Mouse (Mus musculus) heart, postnatal 0 days (tissue): ENCODE measurements at regions not wholly inside any gene's neighbourhood (a gene's known extent, or its start where the extent isn't known, plus 50 kb on each side); places are given as distances from the start of the nearest gene placed in this dataset.

Experiments
- ATAC-seq: fragments of 200-750 bp; cut with Nextera tagmentation; 2 replicates; pipeline ENCODE4 v1.8.0; 2017; ENCODE audit warnings: low read depth, moderate number of reproducible peaks, moderate library complexity; ENCODE audit not compliant: insufficient read depth
- DNase-seq: peaks from one replicate; pipeline ENCODE4 v3.0.0-alpha.2; 2016; ENCODE audit warnings: low spot score
- H3K27ac ChIP-seq: fragments of 300-500 bp; sonication (generic); 2 replicates; pipeline ENCODE4 v1.5.1; 2014; ENCODE audit warnings: low read depth, mild to moderate bottlenecking
- H3K27me3 ChIP-seq: fragments of 300-500 bp; sonication (generic); 2 replicates; pipeline ENCODE4 v1.6.1; 2014; ENCODE audit warnings: low read length, mixed read lengths; ENCODE audit not compliant: control insufficient read depth, insufficient read depth
- H3K36me3 ChIP-seq: fragments of 300-500 bp; sonication (generic); replicated peaks from 2 replicates; pipeline ENCODE4 v1.6.1; 2014; ENCODE audit warnings: low read length, mixed read lengths; ENCODE audit not compliant: control insufficient read depth, insufficient read depth
- H3K4me1 ChIP-seq: fragments of 300-500 bp; sonication (generic); 2 replicates; pipeline ENCODE4 v1.6.1; 2014; ENCODE audit warnings: antibody characterized with exemption; ENCODE audit not compliant: control insufficient read depth, insufficient read depth
- H3K4me2 ChIP-seq: fragments of 300-500 bp; sonication (generic); 2 replicates; pipeline ENCODE4 v1.6.1; 2014; ENCODE audit warnings: low read depth, mild to moderate bottlenecking, low read length, moderate library complexity
- H3K4me3 ChIP-seq: fragments of 300-500 bp; sonication (generic); 2 replicates; pipeline ENCODE4 v1.5.1; 2014; ENCODE audit warnings: low read depth, low read length
- H3K9ac ChIP-seq: fragments of 300-500 bp; sonication (generic); replicated peaks from 2 replicates; pipeline ENCODE4 v1.6.1; 2014; ENCODE audit warnings: low read depth, low read length, mixed read lengths
- H3K9me3 ChIP-seq: fragments of 300-500 bp; sonication (generic); replicated peaks from 2 replicates; pipeline ENCODE4 v1.6.1; 2016; ENCODE audit warnings: low read length; ENCODE audit not compliant: control insufficient read depth
- CTCF ChIP-seq: IDR thresholded peaks from 2 replicates; pipeline ENCODE4 v1.5.1; 2016; ENCODE audit warnings: antibody characterized with exemption, control low read depth, low read depth
- EP300 ChIP-seq: IDR thresholded peaks from 2 replicates; pipeline ENCODE4 v1.6.1; 2016; ENCODE audit warnings: antibody characterized with exemption, low read depth
- WGBS: fragments of 180-500 bp; shearing (Covaris S2); extraction: QIAGEN DNeasy Blood & Tissue Kit; methylation state at CpG from one replicate; pipeline ENCODE4 v1.1.7; 2014; 5-methylcytosine and 5-hydroxymethylcytosine counted together

DNA sequence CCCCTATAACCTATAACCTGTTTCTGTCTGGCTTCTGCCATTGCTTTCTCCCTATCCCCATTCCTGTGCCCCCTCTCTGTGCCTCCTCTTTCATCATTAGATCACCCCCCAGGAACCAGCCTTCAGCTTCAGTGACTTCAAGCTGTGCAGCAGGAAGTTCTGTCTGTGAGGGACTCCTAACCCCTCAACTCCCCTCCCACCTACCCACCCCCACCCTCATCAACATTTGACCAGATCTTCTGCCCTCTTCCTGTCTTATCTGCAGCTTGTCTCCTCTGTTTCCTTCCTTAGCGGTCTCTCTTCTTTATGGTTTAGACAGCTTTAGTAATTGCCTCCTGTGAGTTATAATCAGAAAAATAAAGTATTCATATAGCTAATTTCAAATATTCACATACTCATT lies 266.6 kb upstream of the Gm765 start:
- WGBS, result 41% methylated on average over 1 of the region's 1 CpGs
- DNase-seq, result no peak

GRCm38 (mm10) chr6:98606680-98607079 lies 264.1 kb upstream of the Gm765 start:
- TF ChIP-seq CTCF (no peak), EP300 (no peak)
- Histone ChIP-seq H3K9ac (no peak overlapping the region), H3K27me3 (no peaks in the 10 kb centered on the region), H3K27ac (no peak overlapping the region), H3K36me3 (no peaks in the 10 kb centered on the region), H3K4me1 (no peaks in the 10 kb centered on the region), H3K9me3 (no peaks in the 10 kb centered on the region), H3K4me3 (no peak overlapping the region), H3K4me2 (no peak overlapping the region)
- no peak for DNase-seq
- no peak for ATAC-seq
- 68% methylated on average over 3 of the region's 3 CpGs for WGBS

More for the DNA sequence above, 266.6 kb upstream of the Gm765 start:
- H3K9me3 ChIP-seq, result no peaks in the 10 kb centered on the region
- H3K4me1 ChIP-seq, result no peaks in the 10 kb centered on the region
- H3K27ac ChIP-seq, result no peak overlapping the region
- no peak overlapping the region for H3K9ac ChIP-seq
- ATAC-seq, result no peak
- no peak overlapping the region for H3K4me2 ChIP-seq
- no peaks in the 10 kb centered on the region for H3K36me3 ChIP-seq
- no peak overlapping the region for H3K4me3 ChIP-seq
- H3K27me3 ChIP-seq, result no peaks in the 10 kb centered on the region
- TF ChIP-seq EP300 (no peak), CTCF (no peak)

- H3K9me3 ChIP-seq, result no peaks in the 10 kb centered on the region
- H3K4me2 ChIP-seq, result no peak overlapping the region
- H3K4me3 ChIP-seq, result no peak overlapping the region
- DNase-seq (no peak), ATAC-seq (no peak)
- TF ChIP-seq CTCF, result no peak
- TF ChIP-seq EP300, result no peak
- H3K27me3 ChIP-seq, result no peaks in the 10 kb centered on the region
- H3K27ac ChIP-seq, result no peak overlapping the region
- H3K36me3 ChIP-seq, result no peaks in the 10 kb centered on the region
- no peaks in the 10 kb centered on the region for H3K4me1 ChIP-seq
- H3K9ac ChIP-seq, result no peak overlapping the region
- 89% methylated on average over 6 of the region's 6 CpGs for WGBS
Observed at GRCm38 (mm10) chr6:98597612-98598011, 255.1 kb upstream of the Gm765 start.

DNA sequence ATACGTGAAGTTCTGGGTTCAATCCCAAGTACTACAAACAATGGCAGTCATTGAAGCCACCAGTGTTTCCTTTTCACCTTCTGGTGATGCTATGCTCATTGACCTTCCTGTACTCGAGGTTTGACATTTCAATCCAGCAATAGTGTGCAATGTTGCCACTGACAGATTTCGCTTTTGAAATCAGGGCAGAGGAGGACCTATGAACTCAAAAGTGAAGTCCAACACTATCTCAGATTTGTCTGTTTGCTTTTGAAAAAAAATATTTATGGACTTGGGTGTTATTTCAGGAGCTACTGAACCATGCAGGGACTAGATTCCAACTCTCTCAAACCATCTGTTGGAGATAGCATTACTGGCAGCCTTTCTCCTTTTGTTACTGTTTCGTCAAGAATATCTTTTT lies 248.4 kb upstream of the Gm765 start:
- H3K9ac ChIP-seq, result no peak overlapping the region
- H3K27me3 ChIP-seq, result no peaks in the 10 kb centered on the region
- H3K4me2 ChIP-seq, result no peak overlapping the region
- no peak for DNase-seq
- H3K9me3 ChIP-seq, result no peaks in the 10 kb centered on the region
- H3K27ac ChIP-seq, result no peak overlapping the region
- ATAC-seq, result no peak
- 53% methylated on average over 4 of the region's 4 CpGs for WGBS
- no peak overlapping the region for H3K4me3 ChIP-seq
- TF ChIP-seq CTCF (no peak), EP300 (no peak)
- no peaks in the 10 kb centered on the region for H3K4me1 ChIP-seq
- no peaks in the 10 kb centered on the region for H3K36me3 ChIP-seq

- TF ChIP-seq EP300 (no peak), CTCF (no peak)
- 53% methylated on average over 4 of the region's 4 CpGs for WGBS
- DNase-seq, result no peak
- Histone ChIP-seq H3K4me2 (no peak overlapping the region), H3K27ac (no peak overlapping the region), H3K4me3 (no peak overlapping the region), H3K9me3 (no peaks in the 10 kb centered on the region), H3K4me1 (no peaks in the 10 kb centered on the region), H3K27me3 (no peaks in the 10 kb centered on the region), H3K36me3 (no peaks in the 10 kb centered on the region), H3K9ac (no peak overlapping the region)
- ATAC-seq, result no peak
Observed at GRCm38 (mm10) chr6:98588979-98589378, 246.4 kb upstream of the Gm765 start.

GRCm38 (mm10) chr6:98584541-98584940 lies 242.0 kb upstream of the Gm765 start:
- no peaks in the 10 kb centered on the region for H3K9me3 ChIP-seq
- H3K27ac ChIP-seq, result no peak overlapping the region
- no peak for ATAC-seq
- no peaks in the 10 kb centered on the region for H3K36me3 ChIP-seq
- H3K4me1 ChIP-seq, result no peaks in the 10 kb centered on the region
- TF ChIP-seq CTCF, result no peak
- TF ChIP-seq EP300, result no peak
- H3K27me3 ChIP-seq, result no peaks in the 10 kb centered on the region
- 77% methylated on average over 4 of the region's 4 CpGs for WGBS
- no peak overlapping the region for H3K4me2 ChIP-seq
- H3K9ac ChIP-seq, result no peak overlapping the region
- H3K4me3 ChIP-seq, result no peak overlapping the region
- no peak for DNase-seq
